Mouse (Mus musculus) stomach, adult 2 months (tissue): Measurements from ENCODE around the gene Hfe. TPM values are rescaled to one million over a fixed set of nuclear protein-coding genes. Genes with fewer than 3 reads are reported as not detected.

Experiments used
- polyA plus RNA-seq: library from polyadenylated mRNA; depleted of rRNA; stranded (reverse); fragments of >200 nt; gene quantifications from 2 replicates; pipeline ENCODE4 v1.2.3, GENCODE M21; 2012; rRNA removed

Hfe gene
- polyA plus RNA-seq, result 3.3 and 4.5 TPM in 2 replicates

GRCm38 (mm10) chr13:23710374-23711089, at the start of gene Hfe:
Gene Hfe (minus strand): TSS chr13:23710854.

GRCm38 (mm10) chr13:23756790-23757189, 46.1 kb upstream of the Hfe start, which contains the start of gene Hist1h4b:
Gene Hist1h4b (plus strand): TSS chr13:23757013.

DNA sequence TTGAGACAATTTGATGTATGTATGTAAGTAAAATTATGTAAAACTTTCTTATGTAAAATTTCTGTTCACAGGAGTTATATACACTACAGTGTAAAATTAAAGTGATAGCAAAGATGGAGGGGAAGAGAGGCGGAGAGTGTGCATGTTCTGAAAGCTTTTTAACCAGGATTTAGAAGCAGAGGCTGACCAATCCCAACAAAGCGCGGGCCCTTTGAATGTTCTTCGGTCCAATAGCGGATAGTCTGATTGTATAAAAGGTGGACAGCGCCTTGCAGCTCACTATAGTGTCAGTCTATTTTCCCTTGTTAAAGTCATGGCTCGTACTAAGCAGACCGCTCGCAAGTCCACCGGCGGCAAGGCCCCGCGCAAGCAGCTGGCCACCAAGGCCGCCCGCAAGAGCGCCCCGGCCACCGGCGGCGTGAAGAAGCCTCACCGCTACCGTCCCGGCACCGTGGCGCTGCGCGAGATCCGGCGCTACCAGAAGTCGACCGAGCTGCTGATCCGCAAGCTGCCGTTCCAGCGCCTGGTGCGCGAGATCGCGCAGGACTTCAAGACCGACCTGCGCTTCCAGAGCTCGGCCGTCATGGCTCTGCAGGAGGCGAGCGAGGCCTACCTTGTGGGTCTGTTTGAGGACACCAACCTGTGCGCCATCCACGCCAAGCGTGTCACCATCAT, 41.5 kb upstream of the Hfe start, which contains the start of gene Hist1h3b:
Gene Hist1h3b (plus strand): TSS at position 201 of the 675 bp plus-strand sequence.

GRCm38 (mm10) chr13:23750839-23751477, 40.3 kb upstream of the Hfe start, which contains the start of gene Hist1h2ab:
Gene Hist1h2ab (plus strand): TSS chr13:23751126.

GRCm38 (mm10) chr13:23746201-23747080, 35.8 kb upstream of the Hfe start, which contains the start of gene Hist1h2bb:
Gene Hist1h2bb (plus strand): TSS chr13:23746734.

GRCm38 (mm10) chr13:23745381-23746161, 34.9 kb upstream of the Hfe start, which contains the start of gene Hist1h3c:
Gene Hist1h3c (minus strand): TSS chr13:23745602.

DNA sequence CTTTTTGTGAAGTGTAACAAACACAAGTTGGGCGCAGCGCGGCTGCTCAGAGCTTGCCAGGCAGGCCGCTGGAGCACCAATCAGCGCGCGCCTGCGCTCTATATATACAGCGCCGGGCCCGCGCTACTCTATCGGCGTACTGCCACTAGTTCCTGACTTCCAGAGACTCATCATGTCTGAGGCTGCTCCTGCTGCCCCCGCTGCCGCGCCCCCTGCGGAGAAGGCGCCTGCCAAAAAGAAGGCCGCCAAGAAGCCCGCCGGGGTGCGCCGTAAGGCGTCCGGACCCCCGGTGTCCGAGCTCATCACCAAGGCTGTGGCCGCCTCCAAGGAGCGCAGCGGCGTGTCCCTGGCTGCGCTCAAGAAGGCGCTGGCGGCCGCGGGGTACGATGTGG, 28.0 kb upstream of the Hfe start, which contains the start of gene Hist1h1c:
Gene Hist1h1c (plus strand): TSS at position 132 of the 392 bp plus-strand sequence.

GRCm38 (mm10) chr13:23698300-23698693, 12.4 kb downstream of the Hfe start, which contains the start of gene Hist1h4c:
Gene Hist1h4c (minus strand): TSS chr13:23698454.

DNA sequence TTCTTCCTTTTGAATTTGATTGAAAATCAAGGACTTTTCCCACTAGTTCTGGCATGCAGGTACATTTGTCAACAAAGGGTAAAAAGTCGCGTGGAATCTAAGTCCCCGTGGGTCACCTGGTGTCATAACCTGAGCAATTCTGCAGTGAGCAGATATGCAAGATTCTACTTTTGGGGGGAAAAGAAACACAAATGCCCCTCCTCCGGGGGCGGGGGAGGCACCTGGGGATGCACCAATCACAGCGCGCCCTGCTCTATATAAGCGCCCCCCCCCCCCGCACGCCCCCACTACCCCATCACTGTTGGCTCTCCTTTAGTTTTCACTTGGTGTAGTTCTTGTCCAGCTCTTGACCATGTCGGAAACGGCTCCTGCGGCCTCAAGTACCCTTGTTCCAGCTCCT, 15.1 kb downstream of the Hfe start, which contains the start of gene Hist1h1t:
Gene Hist1h1t (plus strand): TSS at position 301 of the 400 bp plus-strand sequence.

GRCm38 (mm10) chr13:23683755-23684281, 26.8 kb downstream of the Hfe start, which contains the start of the genes Hist1h2ac and Hist1h2bc:
Gene Hist1h2ac (minus strand): TSS chr13:23683948.
Gene Hist1h2bc (plus strand): TSS chr13:23684199.

Other genes starting within 250 kb of the Hfe start
- 0.02 TPM in 2 replicates for gene Btn1a1, start 245.0 kb downstream of the Hfe start, polyA plus RNA-seq
- gene Btn2a2, start 222.0 kb downstream of the Hfe start, polyA plus RNA-seq, result not detected in 2 replicates
- 10.2 and 16.4 TPM in 2 replicates for gene Hist1h4h, start 179.8 kb downstream of the Hfe start, polyA plus RNA-seq
- 126 and 148 TPM in 2 replicates for gene Hist1h2af, start 176.9 kb downstream of the Hfe start, polyA plus RNA-seq
- 15.8 and 18.3 TPM in 2 replicates for gene Hist1h3g, start 175.4 kb downstream of the Hfe start, polyA plus RNA-seq
- gene Hist1h2bh, start 167.5 kb downstream of the Hfe start, polyA plus RNA-seq, result 0.87 and 1.9 TPM in 2 replicates
- gene Hist1h3f, start 166.8 kb downstream of the Hfe start, polyA plus RNA-seq, result 4.2 and 5.6 TPM in 2 replicates
- 2.2 and 2.4 TPM in 2 replicates for gene Hist1h4f, start 159.2 kb downstream of the Hfe start, polyA plus RNA-seq
- 0.04 and 0.10 TPM in 2 replicates for gene Hist1h1d, start 157.6 kb downstream of the Hfe start, polyA plus RNA-seq
- 13.8 and 14.4 TPM in 2 replicates for gene Hist1h3e, start 148.5 kb downstream of the Hfe start, polyA plus RNA-seq
- 3.3 and 7.8 TPM in 2 replicates for gene Hist1h2ae, start 139.6 kb downstream of the Hfe start, polyA plus RNA-seq
- 15.0 and 22.9 TPM in 2 replicates for gene Hist1h2bg, start 139.5 kb downstream of the Hfe start, polyA plus RNA-seq
- gene Hist1h2bf, start 136.7 kb downstream of the Hfe start, polyA plus RNA-seq, result 5.2 and 7.1 TPM in 2 replicates
- gene Hist1h2ad, start 136.5 kb downstream of the Hfe start, polyA plus RNA-seq, result 2.5 and 3.6 TPM in 2 replicates
- 5.2 and 6.2 TPM in 2 replicates for gene Hist1h3d, start 135.1 kb downstream of the Hfe start, polyA plus RNA-seq
- 3.2 and 3.6 TPM in 2 replicates for gene Hist1h4d, start 129.3 kb downstream of the Hfe start, polyA plus RNA-seq
- 1.1 TPM in 2 replicates for gene Hist1h2be, start 89.7 kb downstream of the Hfe start, polyA plus RNA-seq
- gene Hist1h1e, start 88.3 kb downstream of the Hfe start, polyA plus RNA-seq, result 0.74 and 1.3 TPM in 2 replicates
- gene Hist1h2ac, start 26.9 kb downstream of the Hfe start, polyA plus RNA-seq, result 0.47 and 0.76 TPM in 2 replicates
- 117 and 165 TPM in 2 replicates for gene Hist1h2bc, start 26.7 kb downstream of the Hfe start, polyA plus RNA-seq
- not detected in 2 replicates for gene Hist1h1t, start 15.0 kb downstream of the Hfe start, polyA plus RNA-seq
- 2.2 and 4.1 TPM in 2 replicates for gene Hist1h4c, start 12.4 kb downstream of the Hfe start, polyA plus RNA-seq
- 24.5 and 35.7 TPM in 2 replicates for gene Hist1h1c, start 28.0 kb upstream of the Hfe start, polyA plus RNA-seq
- gene Hist1h3c, start 34.7 kb upstream of the Hfe start, polyA plus RNA-seq, result 7.1 and 11.9 TPM in 2 replicates
- 3.8 and 4.6 TPM in 2 replicates for gene Hist1h2bb, start 35.9 kb upstream of the Hfe start, polyA plus RNA-seq
- 5.1 and 8.7 TPM in 2 replicates for gene Hist1h2ab, start 40.3 kb upstream of the Hfe start, polyA plus RNA-seq
- gene Hist1h3b, start 41.4 kb upstream of the Hfe start, polyA plus RNA-seq, result 10.6 and 14.9 TPM in 2 replicates
- gene Hist1h4b, start 46.2 kb upstream of the Hfe start, polyA plus RNA-seq, result 5.1 TPM in 1 of 2 replicates, not detected in the other
- 1.1 and 3.0 TPM in 2 replicates for gene Hist1h4a, start 50.4 kb upstream of the Hfe start, polyA plus RNA-seq
- 10.0 and 13.1 TPM in 2 replicates for gene Hist1h3a, start 51.5 kb upstream of the Hfe start, polyA plus RNA-seq
- 0.09 and 0.20 TPM in 2 replicates for gene Hist1h1a, start 52.8 kb upstream of the Hfe start, polyA plus RNA-seq
- not detected in 2 replicates for gene Trim38, start 59.1 kb upstream of the Hfe start, polyA plus RNA-seq
- not detected in 2 replicates for gene Slc17a2, start 96.1 kb upstream of the Hfe start, polyA plus RNA-seq
- gene Slc17a3, start 128.6 kb upstream of the Hfe start, polyA plus RNA-seq, result not detected in 2 replicates
- gene Slc17a1, start 156.9 kb upstream of the Hfe start, polyA plus RNA-seq, result 0.04 TPM in 1 of 2 replicates, not detected in the other
- gene Slc17a4, start 204.2 kb upstream of the Hfe start, polyA plus RNA-seq, result 0.05 and 0.06 TPM in 2 replicates
- gene Hist1h2ba, start 223.3 kb upstream of the Hfe start, polyA plus RNA-seq, result not detected in 2 replicates
- not detected in 2 replicates for gene Hist1h2aa, start 223.6 kb upstream of the Hfe start, polyA plus RNA-seq